Mouse (Mus musculus) hindbrain, postnatal 0 days (tissue): ENCODE data around the gene Nfic. TPM values are rescaled to one million over a fixed set of nuclear protein-coding genes. Genes with fewer than 3 reads are reported as not detected.

Source experiments
- ATAC-seq: fragments of 200-750 bp; cut with Nextera tagmentation; 2 replicates; pipeline ENCODE4 v1.8.0; 2017; ENCODE audit warnings: mild to moderate bottlenecking, moderate TSS enrichment, moderate library complexity
- DNase-seq: peaks from one replicate; pipeline ENCODE4 v3.0.0-alpha.2; 2015; ENCODE audit warnings: low spot score
- H3K27ac ChIP-seq: fragments of 300-500 bp; sonication (generic); 2 replicates; pipeline ENCODE4 v1.5.1; 2014; ENCODE audit warnings: mild to moderate bottlenecking
- H3K27me3 ChIP-seq: fragments of 300-500 bp; sonication (generic); 2 replicates; pipeline ENCODE4 v1.6.1; 2014; ENCODE audit warnings: low read length, mixed read lengths; ENCODE audit not compliant: insufficient read depth
- H3K36me3 ChIP-seq: fragments of 300-500 bp; sonication (generic); 2 replicates; pipeline ENCODE4 v1.6.1; 2014; ENCODE audit warnings: low read length, mixed read lengths; ENCODE audit not compliant: insufficient read depth
- H3K4me1 ChIP-seq: fragments of 300-500 bp; sonication (generic); 2 replicates; pipeline ENCODE4 v1.6.1; 2014; ENCODE audit warnings: antibody characterized with exemption, low read length, mixed read lengths; ENCODE audit not compliant: insufficient read depth
- H3K4me2 ChIP-seq: fragments of 300-500 bp; sonication (generic); 2 replicates; pipeline ENCODE4 v1.6.1; 2014; ENCODE audit warnings: low read depth, mild to moderate bottlenecking, low read length, moderate library complexity, mixed read lengths
- H3K4me3 ChIP-seq: fragments of 300-500 bp; sonication (generic); 2 replicates; pipeline ENCODE4 v1.5.1; 2014; ENCODE audit warnings: low read length
- H3K9ac ChIP-seq: fragments of 300-500 bp; sonication (generic); replicated peaks from 2 replicates; pipeline ENCODE4 v1.6.1; 2014; ENCODE audit warnings: mild to moderate bottlenecking, low read length, moderate library complexity, mixed read lengths
- H3K9me3 ChIP-seq: fragments of 300-500 bp; sonication (generic); 2 replicates; pipeline ENCODE4 v1.6.1; 2016; ENCODE audit warnings: low read length, mixed read lengths
- CTCF ChIP-seq: IDR thresholded peaks from 2 replicates; pipeline ENCODE4 v1.5.1; 2016; ENCODE audit warnings: antibody characterized with exemption, control low read depth, low read depth
- WGBS: fragments of 180-500 bp; shearing (Covaris S2); extraction: QIAGEN DNeasy Blood & Tissue Kit; methylation state at CpG from one replicate; pipeline ENCODE4 v1.1.7; 2014; 5-methylcytosine and 5-hydroxymethylcytosine counted together
- polyA plus RNA-seq: library from polyadenylated mRNA; unstranded; fragments of >200 nt; fragmentation: Nextera tagmentation; extraction: Ambion mirVana; gene quantifications from 2 replicates; pipeline ENCODE4 v1.2.1, GENCODE M21; 2015
- total RNA-seq: library from RNA; depleted of rRNA; stranded (reverse); fragments of >200 nt; gene quantifications from 2 replicates; pipeline ENCODE4 v1.2.3, GENCODE M21; 2014

Gene Nfic
- total and polyA plus RNA-seq, 2 experiments from 2014 or later, result 26.5 to 33.8 TPM

DNA sequence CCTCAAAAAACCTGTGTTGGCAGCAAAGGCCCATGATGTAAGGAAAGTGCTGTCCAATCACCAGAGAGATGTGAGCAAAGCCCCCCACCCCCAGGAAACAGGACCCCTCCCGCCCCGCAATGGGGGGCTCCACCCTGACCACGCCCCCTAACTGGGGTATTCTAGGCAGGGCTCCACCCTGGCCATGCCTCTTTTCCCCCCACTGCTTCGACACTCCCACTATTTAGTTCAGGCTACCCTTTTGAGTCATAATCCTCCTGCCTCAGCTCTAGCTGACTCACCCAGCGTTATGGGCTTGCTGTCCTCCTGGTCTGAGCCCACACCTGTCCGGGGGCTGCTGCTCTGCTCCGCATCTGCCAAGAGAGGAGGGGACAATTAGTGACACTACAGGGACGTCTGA is 46.1 kb downstream of the Nfic start:
- no peak for TF ChIP-seq CTCF
- peak overlapping the region; percentile 11; the same call in 1 of the 2 replicates for H3K27ac ChIP-seq
- 31% methylated on average over 8 of the region's 8 CpGs for WGBS

DNA sequence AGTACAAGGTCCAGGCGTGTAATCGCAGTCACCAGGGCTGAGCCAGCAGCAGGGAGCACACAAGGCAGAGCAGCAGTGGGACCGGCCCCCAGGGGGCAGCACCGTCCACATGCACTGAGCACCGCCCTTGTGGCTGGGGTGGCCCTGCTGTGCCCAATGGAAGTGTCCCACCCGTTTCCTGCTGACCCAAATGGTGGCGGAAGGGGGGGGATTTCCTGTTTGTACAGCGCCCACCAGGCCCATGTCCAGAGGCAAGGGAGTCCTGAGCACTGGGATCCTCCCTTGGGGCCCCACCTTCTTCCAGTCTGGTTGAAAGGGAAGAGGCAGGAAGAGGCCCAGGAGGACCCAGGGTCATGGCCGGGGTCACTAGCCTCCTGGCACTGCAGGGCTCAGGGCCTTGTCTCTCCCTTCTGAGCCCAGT is 46.6 kb downstream of the Nfic start:
- Histone ChIP-seq H3K27ac (peak overlapping the region; percentile 11; the same call in 1 of the 2 replicates), H3K4me2 (no peak overlapping the region), H3K4me1 (peaks cover 25% of the 10 kb centered on the region), H3K36me3 (peaks cover 21% of the 10 kb centered on the region), H3K9ac (no peak overlapping the region), H3K27me3 (no peaks in the 10 kb centered on the region), H3K4me3 (no peak overlapping the region), H3K9me3 (no peaks in the 10 kb centered on the region)
- ATAC-seq (no peak), DNase-seq (peak; percentile 74)
- 35% methylated on average over 9 of the region's 9 CpGs for WGBS
- TF ChIP-seq CTCF, result peak; percentile 82

More for the DNA sequence above, 46.1 kb downstream of the Nfic start:
- no peak overlapping the region for H3K4me2 ChIP-seq
- H3K4me3 ChIP-seq, result no peak overlapping the region
- no peak for ATAC-seq
- no peaks in the 10 kb centered on the region for H3K27me3 ChIP-seq
- no peak for DNase-seq
- H3K9me3 ChIP-seq, result no peaks in the 10 kb centered on the region
- no peak overlapping the region for H3K9ac ChIP-seq
- peaks cover 17% of the 10 kb centered on the region for H3K36me3 ChIP-seq
- peaks cover 25% of the 10 kb centered on the region for H3K4me1 ChIP-seq

DNA sequence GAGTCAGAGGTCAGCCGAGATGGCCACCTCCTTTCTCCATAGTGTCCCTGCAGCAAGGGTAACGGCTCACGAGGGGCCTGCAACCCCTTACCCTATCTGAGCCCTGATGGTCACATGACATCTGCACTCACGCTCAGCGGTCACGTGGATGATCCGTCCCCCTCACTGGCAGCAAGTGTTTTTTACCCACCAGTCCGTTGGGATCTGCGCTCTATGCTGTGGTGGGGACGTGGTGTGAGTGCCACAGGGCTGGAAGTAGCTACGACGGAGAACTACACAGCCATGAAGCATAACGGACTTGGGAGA is 47.1 kb downstream of the Nfic start:
- TF ChIP-seq CTCF, result no peak
- DNase-seq, result no peak
- Histone ChIP-seq H3K4me3 (no peak overlapping the region), H3K27ac (no peak overlapping the region), H3K9ac (no peak overlapping the region), H3K36me3 (peaks cover 24% of the 10 kb centered on the region), H3K4me2 (no peak overlapping the region), H3K4me1 (peaks cover 25% of the 10 kb centered on the region), H3K9me3 (no peaks in the 10 kb centered on the region), H3K27me3 (no peaks in the 10 kb centered on the region)
- WGBS, result 55% methylated on average over 13 of the region's 13 CpGs
- no peak for ATAC-seq

DNA sequence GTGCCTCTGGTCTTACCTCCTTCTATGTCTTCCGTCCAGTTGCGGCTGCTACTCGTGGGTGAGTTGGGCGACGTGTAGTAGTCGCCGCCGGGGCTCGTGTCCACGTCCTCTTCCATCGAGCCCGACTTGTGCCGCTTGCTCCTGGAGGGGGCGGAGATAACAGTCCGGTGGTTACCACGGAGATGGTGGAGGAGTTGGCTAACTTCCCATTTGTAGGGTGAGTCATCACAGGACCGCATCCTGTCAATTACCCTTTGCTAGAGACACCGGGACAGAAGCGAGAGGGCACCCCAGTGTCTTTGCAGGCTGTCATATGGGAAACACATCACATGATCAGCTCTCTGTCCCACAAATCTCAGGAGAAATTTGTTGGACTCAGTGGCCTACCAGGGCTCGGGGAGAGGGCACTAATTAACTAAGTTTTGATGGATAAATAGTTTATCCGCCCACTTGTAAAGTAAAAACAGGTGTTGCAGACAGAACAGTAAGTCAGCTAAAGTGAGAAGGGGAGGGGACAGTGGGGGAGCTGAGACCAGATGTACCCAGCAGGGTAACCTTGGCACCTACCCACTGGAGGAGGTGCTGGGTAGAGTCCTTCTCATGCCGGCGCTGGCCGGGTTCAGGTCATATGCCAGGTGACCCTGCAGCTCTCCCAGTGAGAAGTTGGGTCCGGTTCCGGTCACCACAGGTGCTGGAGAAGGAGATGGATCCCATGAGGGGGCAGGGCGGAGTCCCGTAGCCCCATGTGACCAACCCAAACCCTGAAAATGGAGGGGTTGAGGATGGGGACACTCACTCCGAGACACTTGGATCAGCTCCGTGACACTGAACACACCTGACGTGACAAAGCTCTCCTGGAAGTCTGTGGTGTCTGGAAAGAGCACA is 47.7 kb downstream of the Nfic start:
- WGBS, result 26% methylated on average over 31 of the region's 31 CpGs
- H3K4me2 ChIP-seq, result peak overlapping the region; percentile 43
- H3K4me3 ChIP-seq, result no peak overlapping the region
- H3K9me3 ChIP-seq, result no peaks in the 10 kb centered on the region
- no peak overlapping the region for H3K9ac ChIP-seq
- peaks cover 24% of the 10 kb centered on the region for H3K36me3 ChIP-seq
- ATAC-seq (peak; percentile 13; the same call in 1 of the 2 replicates), DNase-seq (peak; percentile 87)
- H3K4me1 ChIP-seq, result peaks cover 27% of the 10 kb centered on the region
- TF ChIP-seq CTCF, result no peak
- H3K27ac ChIP-seq, result no peak overlapping the region; the same call in 1 of the 2 replicates
- no peaks in the 10 kb centered on the region for H3K27me3 ChIP-seq

DNA sequence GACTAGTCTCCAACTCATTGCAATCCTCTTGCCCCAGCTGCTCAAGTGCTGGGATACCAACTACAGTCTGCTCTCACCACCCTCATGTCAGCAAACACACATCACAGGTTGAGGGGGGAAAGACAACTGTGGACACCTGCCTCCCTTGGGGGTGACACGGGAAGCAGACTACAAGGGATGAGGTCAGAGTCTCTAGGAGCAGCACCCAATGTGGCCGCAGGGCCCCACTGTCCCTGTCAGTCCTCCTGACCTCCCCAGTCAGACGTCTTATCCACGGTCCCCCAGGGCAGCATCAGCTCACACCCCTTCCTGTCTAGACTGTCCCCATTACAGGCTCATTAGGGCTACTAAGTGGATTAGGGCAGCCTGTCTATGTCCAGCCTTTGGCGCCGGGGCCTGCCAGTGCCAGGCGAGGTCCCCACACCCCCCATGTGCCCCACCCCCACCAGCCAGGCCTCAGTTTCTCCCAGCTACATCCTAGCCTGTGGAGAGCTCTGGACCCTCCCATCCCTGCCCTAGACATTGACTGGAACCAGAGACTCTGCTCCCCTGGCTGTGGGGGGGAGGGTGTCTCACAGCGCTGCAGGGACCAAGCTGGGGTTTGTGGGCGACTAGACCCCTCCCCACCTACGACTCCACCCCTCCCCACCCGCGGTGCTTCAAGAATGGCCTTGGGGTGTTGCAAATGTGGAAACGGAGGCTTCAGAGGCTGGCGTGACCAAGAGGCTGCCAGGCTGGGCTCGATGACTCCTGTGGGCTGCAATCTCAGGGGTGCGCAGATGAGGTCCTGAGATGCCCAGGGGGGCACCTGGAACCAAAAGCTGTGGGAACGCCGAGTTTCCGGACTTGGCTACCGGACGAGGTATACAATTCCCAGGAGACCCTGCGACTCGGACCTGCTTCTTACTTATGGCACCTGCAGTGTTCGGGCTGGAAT is 48.7 kb downstream of the Nfic start:
- TF ChIP-seq CTCF, result no peak
- Histone ChIP-seq H3K4me2 (peak overlapping the region; percentile 43), H3K9me3 (no peaks in the 10 kb centered on the region), H3K27ac (no peak overlapping the region), H3K27me3 (no peaks in the 10 kb centered on the region), H3K4me3 (no peak overlapping the region), H3K9ac (no peak overlapping the region), H3K36me3 (peaks cover 24% of the 10 kb centered on the region), H3K4me1 (peaks cover 32% of the 10 kb centered on the region)
- DNase-seq (no peak), ATAC-seq (no peak)
- WGBS, result 32% methylated on average over 24 of the region's 24 CpGs

DNA sequence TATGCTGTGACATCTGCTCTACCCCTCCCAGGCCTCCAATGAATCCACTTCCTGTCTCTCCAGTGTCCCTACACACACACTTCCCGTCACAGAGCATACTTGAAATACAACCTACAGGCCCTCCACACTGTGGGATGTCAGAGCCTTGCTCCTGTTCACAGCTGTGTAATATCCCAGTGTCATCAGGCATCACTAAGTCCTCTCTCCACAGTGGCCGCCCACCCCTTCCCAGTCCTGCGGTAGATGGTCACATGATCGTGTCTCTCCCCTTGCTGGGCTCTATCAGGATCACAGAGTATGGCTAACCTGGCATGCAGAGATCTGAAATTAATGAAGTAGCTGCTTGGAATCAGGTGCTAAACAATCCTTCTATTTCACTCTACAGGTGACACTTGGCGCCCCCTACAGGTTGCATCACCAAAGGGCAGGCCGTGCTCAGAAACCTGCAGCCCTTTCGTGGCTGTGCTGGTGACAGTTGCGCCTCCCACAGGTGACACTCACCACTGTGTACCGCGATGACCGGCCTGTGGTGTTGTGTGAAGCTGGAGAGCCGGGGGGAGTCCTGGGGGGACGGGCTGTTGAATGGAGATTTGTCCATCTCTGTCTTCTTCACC is 49.7 kb downstream of the Nfic start:
- Histone ChIP-seq H3K27me3 (no peaks in the 10 kb centered on the region), H3K9ac (no peak overlapping the region), H3K4me2 (no peak overlapping the region), H3K4me1 (peaks cover 31% of the 10 kb centered on the region), H3K9me3 (no peaks in the 10 kb centered on the region), H3K4me3 (no peak overlapping the region), H3K36me3 (peaks cover 24% of the 10 kb centered on the region), H3K27ac (no peak overlapping the region)
- WGBS, result 44% methylated on average over 13 of the region's 13 CpGs
- DNase-seq (peak; percentile 69), ATAC-seq (no peak)
- peak; percentile 78 for TF ChIP-seq CTCF
